Mouse (Mus musculus) kidney, embryonic 16.5 days (tissue): Measurements from ENCODE around the gene Bloc1s1. TPM values are rescaled to one million over a fixed set of nuclear protein-coding genes. Genes with fewer than 3 reads are reported as not detected.

Source experiments
- ATAC-seq: fragments of 200-750 bp; cut with Nextera tagmentation; 2 replicates; pipeline ENCODE4 v1.8.0; 2017; ENCODE audit warnings: moderate TSS enrichment; ENCODE audit not compliant: low FRiP score, low TSS enrichment
- H3K27ac ChIP-seq: fragments of 300-500 bp; sonication (generic); 2 replicates; pipeline ENCODE4 v1.5.1; 2014; ENCODE audit warnings: low read length
- H3K27me3 ChIP-seq: fragments of 300-500 bp; sonication (generic); 2 replicates; pipeline ENCODE4 v1.6.1; 2014; ENCODE audit warnings: low read length, control low read depth, mixed read lengths; ENCODE audit not compliant: insufficient read depth
- H3K36me3 ChIP-seq: fragments of 300-500 bp; sonication (generic); 2 replicates; pipeline ENCODE4 v1.6.1; 2014; ENCODE audit warnings: low read length, control low read depth, mixed read lengths; ENCODE audit not compliant: insufficient read depth
- H3K4me1 ChIP-seq: fragments of 300-500 bp; sonication (generic); 2 replicates; pipeline ENCODE4 v1.6.1; 2014; ENCODE audit warnings: low read length, control low read depth, mixed read lengths; ENCODE audit not compliant: insufficient read depth
- H3K4me2 ChIP-seq: fragments of 300-500 bp; sonication (generic); replicated peaks from 2 replicates; pipeline ENCODE4 v1.6.1; 2014; ENCODE audit warnings: low read depth, low read length
- H3K4me3 ChIP-seq: fragments of 300-500 bp; sonication (generic); 2 replicates; pipeline ENCODE4 v1.5.1; 2014; ENCODE audit warnings: mild to moderate bottlenecking, low read length
- H3K9ac ChIP-seq: fragments of 300-500 bp; sonication (generic); replicated peaks from 2 replicates; pipeline ENCODE4 v1.6.1; 2014; ENCODE audit warnings: low read length
- H3K9me3 ChIP-seq: fragments of 300-500 bp; sonication (generic); 2 replicates; pipeline ENCODE4 v1.6.1; 2016; ENCODE audit warnings: low read length, control low read depth
- whole genome bisulfite sequencing: fragments of 180-500 bp; shearing (Covaris S2); extraction: QIAGEN DNeasy Blood & Tissue Kit; methylation state at CpG from one replicate; pipeline ENCODE4 v1.1.7; 2014; 5-methylcytosine and 5-hydroxymethylcytosine counted together
- polyA plus RNA-seq: library from polyadenylated mRNA; unstranded; fragments of >200 nt; fragmentation: Nextera tagmentation; extraction: Ambion mirVana; gene quantifications from 2 replicates; pipeline ENCODE4 v1.2.1, GENCODE M21; 2015

Gene Bloc1s1
- polyA plus RNA-seq, result 227 and 234 TPM in 2 replicates

GRCm38 (mm10) chr10:128923935-128924334 is at the start of gene Bloc1s1:
TSS of gene Bloc1s1 (minus strand) at chr10:128924035.
- Histone ChIP-seq H3K9ac (peak within 1 kb of the TSS; percentile 83), H3K36me3 (no peaks in the 10 kb centered on the region), H3K4me3 (peak within 1 kb of the TSS; percentile 83), H3K9me3 (no peaks in the 10 kb centered on the region), H3K4me2 (peak within 1 kb of the TSS; percentile 90), H3K4me1 (peaks cover 44% of the 10 kb centered on the region), H3K27ac (peak within 1 kb of the TSS; percentile 98), H3K27me3 (0 out of 2 replicates have a peak, but pooled peaks cover 3% of the 10 kb centered on the region)
- ATAC-seq, result no peak
- 68% methylated on average over 9 of the region's 9 CpGs for WGBS

GRCm38 (mm10) chr10:128972841-128973240 is 49.0 kb upstream of the Bloc1s1 start:
- H3K27ac ChIP-seq, result no peak overlapping the region
- H3K4me2 ChIP-seq, result no peak overlapping the region
- no peak overlapping the region for H3K9ac ChIP-seq
- H3K9me3 ChIP-seq, result no peaks in the 10 kb centered on the region
- H3K36me3 ChIP-seq, result no peaks in the 10 kb centered on the region
- ATAC-seq, result no peak
- H3K4me1 ChIP-seq, result no peaks in the 10 kb centered on the region
- H3K4me3 ChIP-seq, result no peak overlapping the region
- H3K27me3 ChIP-seq, result no peaks in the 10 kb centered on the region
- 75% methylated on average over 4 of the region's 4 CpGs for WGBS

DNA sequence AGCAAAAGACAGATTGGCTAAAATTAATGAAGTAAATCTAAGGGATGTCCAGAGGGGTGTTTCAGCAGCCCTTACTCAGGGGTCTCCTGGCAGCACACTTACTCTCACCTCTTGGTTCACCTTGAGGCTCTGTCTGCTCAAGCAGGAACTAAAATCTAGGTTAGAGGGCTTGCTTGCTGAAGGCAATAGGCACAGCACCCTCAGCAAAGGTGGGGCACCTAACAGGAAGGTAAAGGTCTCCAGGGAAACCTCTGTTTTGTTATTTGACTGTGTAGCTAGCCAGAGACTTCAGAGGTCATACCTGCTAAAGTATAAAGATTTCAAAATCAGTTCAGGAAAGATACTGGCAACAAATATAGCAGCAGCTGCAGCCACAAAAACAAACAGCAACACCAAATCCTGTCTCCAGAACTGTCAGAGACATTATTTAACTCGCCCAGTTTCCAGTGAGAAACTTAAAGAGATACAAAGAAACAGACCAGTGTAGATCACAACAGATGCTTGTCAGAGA is 47.0 kb upstream of the Bloc1s1 start:
- no peaks in the 10 kb centered on the region for H3K36me3 ChIP-seq
- WGBS, result 44% methylated on average over 1 of the region's 1 CpGs
- no peaks in the 10 kb centered on the region for H3K4me1 ChIP-seq
- no peaks in the 10 kb centered on the region for H3K9me3 ChIP-seq
- H3K9ac ChIP-seq, result no peak overlapping the region
- H3K4me2 ChIP-seq, result no peak overlapping the region
- ATAC-seq, result no peak
- H3K4me3 ChIP-seq, result no peak overlapping the region
- H3K27ac ChIP-seq, result no peak overlapping the region
- H3K27me3 ChIP-seq, result no peaks in the 10 kb centered on the region

- Histone ChIP-seq H3K9me3 (no peaks in the 10 kb centered on the region), H3K27me3 (no peaks in the 10 kb centered on the region), H3K27ac (no peak overlapping the region), H3K9ac (no peak overlapping the region), H3K4me2 (no peak overlapping the region), H3K4me3 (no peak overlapping the region), H3K4me1 (no peaks in the 10 kb centered on the region), H3K36me3 (no peaks in the 10 kb centered on the region)
- no peak for ATAC-seq
- 23% methylated on average over 1 of the region's 1 CpGs for WGBS
Measured at GRCm38 (mm10) chr10:128968341-128968749, 44.5 kb upstream of the Bloc1s1 start.

GRCm38 (mm10) chr10:128965871-128966270 is 42.0 kb upstream of the Bloc1s1 start:
- no peaks in the 10 kb centered on the region for H3K36me3 ChIP-seq
- no peak for ATAC-seq
- 85% methylated on average over 6 of the region's 6 CpGs for WGBS

GRCm38 (mm10) chr10:128964961-128965360 is 41.1 kb upstream of the Bloc1s1 start:
- no peak overlapping the region for H3K4me3 ChIP-seq
- no peaks in the 10 kb centered on the region for H3K4me1 ChIP-seq
- H3K4me2 ChIP-seq, result no peak overlapping the region
- ATAC-seq, result peak; percentile 90
- no peaks in the 10 kb centered on the region for H3K27me3 ChIP-seq
- WGBS, result 50% methylated on average over 2 of the region's 2 CpGs
- H3K9me3 ChIP-seq, result no peaks in the 10 kb centered on the region
- H3K9ac ChIP-seq, result no peak overlapping the region
- H3K36me3 ChIP-seq, result no peaks in the 10 kb centered on the region
- H3K27ac ChIP-seq, result no peak overlapping the region

More at GRCm38 (mm10) chr10:128965871-128966270, 42.0 kb upstream of the Bloc1s1 start:
- no peaks in the 10 kb centered on the region for H3K4me1 ChIP-seq
- H3K27ac ChIP-seq, result no peak overlapping the region
- no peaks in the 10 kb centered on the region for H3K27me3 ChIP-seq
- no peak overlapping the region for H3K4me2 ChIP-seq
- no peaks in the 10 kb centered on the region for H3K9me3 ChIP-seq
- no peak overlapping the region for H3K9ac ChIP-seq
- H3K4me3 ChIP-seq, result no peak overlapping the region

DNA sequence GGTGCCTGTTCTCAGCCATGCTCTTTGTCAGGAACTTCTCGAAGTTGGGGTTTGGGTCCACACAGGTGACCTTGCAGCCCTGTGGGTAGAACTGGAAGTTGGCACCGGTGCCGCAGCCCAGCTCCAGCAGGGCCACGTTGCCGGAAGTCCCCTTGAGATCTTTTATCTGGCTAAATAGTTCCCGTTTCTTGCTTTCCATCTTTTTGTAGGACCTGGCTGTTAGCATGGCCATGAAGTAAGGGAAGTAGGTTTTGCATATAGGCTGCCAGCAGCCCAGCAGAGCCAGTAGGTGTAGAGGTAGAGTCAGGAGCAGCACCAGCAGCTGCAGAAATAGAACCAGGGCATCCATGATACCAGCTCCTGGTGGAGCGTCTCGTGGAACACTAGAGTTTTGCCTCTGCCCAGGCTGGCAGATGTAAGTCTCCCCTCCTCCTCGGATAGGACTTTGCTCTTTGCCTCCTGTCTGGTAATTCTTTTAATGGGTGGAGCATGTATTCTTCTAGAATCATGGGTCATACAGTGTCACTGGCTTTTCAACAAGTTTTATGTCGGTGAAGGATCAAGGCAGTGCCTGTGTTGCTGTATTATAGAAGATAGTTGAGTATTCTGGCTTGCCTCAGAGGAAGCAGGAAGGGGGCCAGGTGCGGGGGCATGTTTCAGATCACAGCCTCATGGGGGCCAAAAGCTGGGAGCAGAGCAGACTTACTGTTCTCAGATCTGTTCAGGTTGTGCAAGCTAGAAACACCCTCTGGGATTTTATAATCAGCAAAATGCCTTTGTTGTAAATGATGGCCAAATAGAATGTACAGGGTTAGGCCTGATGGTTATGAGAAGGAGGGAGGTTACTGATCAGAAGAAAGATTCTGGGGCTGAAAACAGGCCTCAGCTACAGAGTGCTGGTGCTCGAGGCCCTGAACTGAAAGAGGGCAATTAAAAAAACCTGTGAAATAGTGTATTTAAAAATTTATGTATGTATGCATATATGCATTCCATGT is 37.1 kb upstream of the Bloc1s1 start, which contains the start of gene Mettl7b:
Mettl7b (minus strand) TSS at position 399 of the 995 bp plus-strand sequence.
- no peak for ATAC-seq
- H3K4me3 ChIP-seq, result no peak within 1 kb of the TSS
- 78% methylated on average over 12 of the region's 12 CpGs for WGBS
- no peaks in the 10 kb centered on the region for H3K36me3 ChIP-seq
- H3K9ac ChIP-seq, result no peak within 1 kb of the TSS
- no peak within 1 kb of the TSS for H3K4me2 ChIP-seq
- H3K27ac ChIP-seq, result no peak within 1 kb of the TSS
- H3K4me1 ChIP-seq, result no peaks in the 10 kb centered on the region
- no peaks in the 10 kb centered on the region for H3K9me3 ChIP-seq
- no peaks in the 10 kb centered on the region for H3K27me3 ChIP-seq

- no peaks in the 10 kb centered on the region for H3K27me3 ChIP-seq
- no peak overlapping the region for H3K27ac ChIP-seq
- ATAC-seq, result no peak
- H3K4me2 ChIP-seq, result no peak overlapping the region
- H3K4me3 ChIP-seq, result no peak overlapping the region
- H3K9ac ChIP-seq, result no peak overlapping the region
- H3K4me1 ChIP-seq, result no peaks in the 10 kb centered on the region
- H3K9me3 ChIP-seq, result no peaks in the 10 kb centered on the region
- WGBS, result 69% methylated on average over 4 of the region's 4 CpGs
- H3K36me3 ChIP-seq, result no peaks in the 10 kb centered on the region
Measured at GRCm38 (mm10) chr10:128960142-128960541, 36.3 kb upstream of the Bloc1s1 start.

DNA sequence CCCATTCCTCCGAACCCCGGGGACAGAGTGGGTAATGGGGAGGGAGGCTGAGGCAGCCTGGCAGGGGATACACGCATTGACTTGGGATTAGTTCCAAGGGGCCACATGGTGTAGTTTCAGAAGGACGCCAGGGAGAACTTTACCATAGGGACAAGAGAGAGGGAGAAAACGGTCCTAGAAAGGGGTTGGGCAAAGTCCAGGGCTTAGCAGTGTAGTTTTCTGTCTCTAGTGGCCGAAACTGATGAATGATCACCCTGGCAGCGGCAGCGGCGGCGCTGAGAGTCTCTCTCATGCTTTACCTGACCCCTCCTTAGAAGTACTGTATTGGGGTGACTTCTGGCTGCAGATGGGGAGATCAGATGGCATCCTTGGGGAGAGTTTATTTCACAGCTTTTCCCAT is 34.5 kb upstream of the Bloc1s1 start:
- Histone ChIP-seq H3K27ac (no peak overlapping the region), H3K36me3 (no peaks in the 10 kb centered on the region), H3K4me2 (no peak overlapping the region), H3K27me3 (no peaks in the 10 kb centered on the region), H3K4me3 (no peak overlapping the region), H3K4me1 (no peaks in the 10 kb centered on the region), H3K9me3 (no peaks in the 10 kb centered on the region), H3K9ac (no peak overlapping the region)
- 79% methylated on average over 10 of the region's 10 CpGs for WGBS
- ATAC-seq, result no peak
